Mouse (Mus musculus): ENCODE measurements around the gene Bckdha. TPM values are rescaled to one million over a fixed set of nuclear protein-coding genes. Genes with fewer than 3 reads are reported as not detected.

Bckdha gene
- polyA plus RNA-seq, 1 experiment from 2014 or later = 49.0 TPM

DNA sequence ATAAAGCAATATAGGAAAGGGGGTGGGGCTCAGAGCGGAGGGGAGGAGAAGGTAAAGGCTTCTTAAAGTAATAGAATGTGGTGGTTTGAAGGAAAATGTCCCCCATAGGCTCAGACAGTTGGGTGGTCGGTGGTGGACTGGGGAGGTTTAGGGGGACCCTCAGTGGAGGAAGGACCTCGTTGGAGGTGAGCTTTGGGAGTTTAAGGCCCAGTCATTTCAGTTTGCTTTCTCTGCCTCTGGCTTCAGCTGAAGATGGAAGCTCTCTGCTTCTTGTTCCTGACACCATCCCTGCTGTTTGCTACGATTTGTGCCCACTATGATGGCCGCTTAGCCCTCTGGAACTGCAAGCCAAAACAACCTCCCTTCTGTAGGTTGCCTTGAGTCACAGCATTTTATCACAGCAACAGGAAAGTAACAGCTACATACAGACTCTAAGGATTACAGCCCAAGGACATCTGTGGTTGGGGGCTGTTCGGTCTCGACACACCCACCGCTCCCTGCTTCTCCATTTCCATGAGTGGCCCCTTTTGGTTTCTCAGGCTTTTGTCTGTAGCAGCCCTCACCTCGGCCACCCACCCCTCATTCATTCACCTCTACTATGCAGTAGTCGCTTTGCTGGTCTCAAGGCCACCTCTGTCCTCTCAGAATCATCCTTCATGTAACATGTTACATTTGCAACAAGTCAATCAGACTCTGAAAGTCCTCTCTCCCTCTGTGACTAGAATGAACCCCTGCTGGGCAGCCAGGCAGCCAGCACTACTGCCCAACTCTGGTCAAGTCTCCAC is 41.2 kb downstream of the Bckdha start:
- Histone ChIP-seq H3K4me2 (no peak overlapping the region), H3K27ac (no peak overlapping the region), H3K4me3 (no peak overlapping the region), H3K27me3 (0 out of 2 replicates have a peak, but pooled peaks cover 7% of the 10 kb centered on the region), H3K36me3 (ENCODE audit: poor library complexity, severe bottlenecking) (no peaks in the 10 kb centered on the region; the same call in 1 of the 2 replicates), H3K4me1 (peaks cover 10% of the 10 kb centered on the region), H3K9ac (no peak overlapping the region), H3K9me3 (replicated peaks) (no peaks in the 10 kb centered on the region)
- WGBS = 87% methylated on average over 10 of the region's 10 CpGs
- no peak for ATAC-seq

DNA sequence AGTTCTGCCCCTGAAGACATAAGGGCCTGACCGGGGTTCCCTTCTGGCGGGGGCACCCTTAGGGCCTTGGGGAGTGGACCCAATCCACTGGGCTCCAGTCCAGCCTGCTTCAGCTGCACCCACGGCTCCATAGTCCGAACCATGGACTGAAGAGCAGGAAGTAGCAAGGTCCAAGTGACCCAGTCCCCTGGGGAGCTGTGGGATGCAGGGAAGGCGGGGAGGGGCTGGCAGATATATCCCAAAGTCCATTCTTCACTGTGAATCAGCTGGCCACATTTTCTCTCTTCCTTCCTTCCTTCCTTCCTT is 43.1 kb downstream of the Bckdha start, which contains the start of gene Erich4:
TSS of gene Erich4 (minus strand) at position 187 of the 306 bp plus-strand sequence.
- 84% methylated on average over 5 of the region's 5 CpGs for WGBS
- H3K9me3 ChIP-seq (replicated peaks) = no peaks in the 10 kb centered on the region
- no peak within 1 kb of the TSS for H3K27ac ChIP-seq

DNA sequence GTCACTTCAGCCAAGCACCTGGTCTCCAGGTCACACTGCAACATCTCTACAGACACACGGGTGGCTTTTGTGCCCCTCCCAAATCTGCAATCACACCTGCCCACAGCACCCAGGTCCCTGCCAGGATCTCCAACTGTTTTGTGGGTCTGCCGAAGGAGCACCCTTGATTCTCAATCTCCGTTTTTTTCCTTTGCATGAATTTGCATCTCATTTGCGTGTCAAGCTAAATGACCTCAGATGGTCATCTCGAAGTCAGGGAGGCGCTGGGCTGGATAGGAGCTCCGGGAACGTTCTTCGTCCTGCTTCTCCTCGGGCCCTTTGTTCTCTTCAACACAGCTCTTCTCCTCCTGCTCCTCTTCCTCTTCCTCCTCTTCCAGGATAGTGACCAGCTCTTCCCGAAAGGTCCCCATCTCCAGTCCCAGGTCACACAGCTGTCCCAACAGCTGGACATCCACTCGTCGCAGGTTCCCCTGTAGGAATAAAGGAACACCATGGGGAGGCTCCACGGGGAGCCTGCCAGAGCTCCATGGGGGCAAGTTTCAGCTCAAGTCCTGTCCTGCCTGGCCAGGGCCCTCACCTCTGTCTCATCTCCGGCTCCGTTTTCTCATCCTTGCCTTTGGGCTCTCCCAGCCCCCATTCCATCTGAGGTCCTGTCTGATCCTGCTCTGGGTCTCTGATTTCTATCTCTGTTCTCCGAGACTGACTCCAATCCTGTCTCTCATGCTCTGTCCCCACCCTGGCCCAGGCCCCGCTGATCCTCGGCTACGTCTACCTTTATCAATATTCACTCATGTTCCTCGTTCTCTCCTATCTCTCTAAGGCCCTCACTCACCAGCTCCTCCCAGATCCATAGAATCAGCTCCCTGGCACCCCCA is 43.7 kb downstream of the Bckdha start:
- Histone ChIP-seq H3K36me3 (ENCODE audit: poor library complexity, severe bottlenecking) (no peaks in the 10 kb centered on the region), H3K4me2 (no peak overlapping the region), H3K27me3 (0 out of 2 replicates have a peak, but pooled peaks cover 7% of the 10 kb centered on the region), H3K4me3 (no peak overlapping the region), H3K27ac (no peak overlapping the region), H3K4me1 (peaks cover 9% of the 10 kb centered on the region), H3K9ac (no peak overlapping the region), H3K9me3 (replicated peaks) (no peaks in the 10 kb centered on the region)
- ATAC-seq = no peak
- WGBS = 72% methylated on average over 21 of the region's 21 CpGs

More for the DNA sequence above, 43.1 kb downstream of the Bckdha start, which contains the start of gene Erich4:
- Histone ChIP-seq H3K4me1 (peaks cover 10% of the 10 kb centered on the region), H3K27me3 (0 out of 2 replicates have a peak, but pooled peaks cover 7% of the 10 kb centered on the region), H3K4me2 (no peak within 1 kb of the TSS), H3K36me3 (ENCODE audit: poor library complexity, severe bottlenecking) (no peaks in the 10 kb centered on the region), H3K9ac (no peak within 1 kb of the TSS), H3K4me3 (no peak within 1 kb of the TSS)
- ATAC-seq = no peak

DNA sequence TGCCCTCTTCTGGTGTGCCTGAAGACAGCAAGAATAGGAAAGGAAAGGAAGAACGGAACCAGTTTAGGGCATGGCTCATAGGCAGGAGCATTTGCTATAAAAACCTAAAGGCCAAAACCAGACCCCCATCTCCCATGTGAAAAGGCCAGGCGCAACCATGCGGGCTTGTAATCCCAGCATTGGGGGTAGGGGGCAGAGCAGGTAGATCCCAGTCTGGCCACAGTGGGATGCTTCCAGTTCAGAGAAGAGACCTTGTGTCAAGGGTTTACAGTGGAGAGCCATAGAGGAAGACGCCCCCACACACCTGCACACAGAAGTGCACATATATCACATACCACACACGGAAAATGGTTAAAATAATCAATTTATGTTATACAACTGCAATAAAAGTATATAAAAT is 44.7 kb downstream of the Bckdha start:
- Histone ChIP-seq H3K27ac (no peak overlapping the region), H3K9me3 (replicated peaks) (no peaks in the 10 kb centered on the region), H3K4me2 (no peak overlapping the region), H3K4me3 (no peak overlapping the region), H3K27me3 (0 out of 2 replicates have a peak, but pooled peaks cover 7% of the 10 kb centered on the region), H3K4me1 (0 out of 2 replicates have a peak, but pooled peaks cover 3% of the 10 kb centered on the region), H3K9ac (no peak overlapping the region), H3K36me3 (ENCODE audit: poor library complexity, severe bottlenecking) (no peaks in the 10 kb centered on the region)
- WGBS = 80% methylated on average over 5 of the region's 5 CpGs
- no peak for ATAC-seq

DNA sequence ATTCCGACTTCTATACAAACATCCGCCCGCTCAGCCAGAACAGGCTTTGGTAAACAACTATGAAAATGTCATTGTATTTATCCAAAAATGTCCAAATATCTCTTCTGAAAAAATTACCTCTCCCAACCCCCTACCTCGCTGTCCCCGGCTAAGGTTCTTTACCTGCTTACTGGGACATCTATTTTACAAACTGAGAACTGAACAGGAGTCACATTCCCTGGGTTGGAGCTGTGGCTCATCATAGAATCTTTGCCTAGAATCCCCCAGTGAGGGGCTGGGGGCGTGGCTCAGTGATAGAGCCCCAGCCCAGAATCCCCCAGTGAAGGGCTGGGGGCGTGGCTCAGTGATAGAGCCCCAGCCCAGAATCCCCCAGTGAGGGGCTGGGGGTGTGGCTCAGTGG is 47.3 kb downstream of the Bckdha start:
- no peak for ATAC-seq
- Histone ChIP-seq H3K9ac (no peak overlapping the region), H3K27me3 (no peaks in the 10 kb centered on the region), H3K4me1 (no peaks in the 10 kb centered on the region), H3K9me3 (replicated peaks) (no peaks in the 10 kb centered on the region), H3K36me3 (ENCODE audit: poor library complexity, severe bottlenecking) (no peaks in the 10 kb centered on the region), H3K4me3 (no peak overlapping the region), H3K27ac (no peak overlapping the region), H3K4me2 (no peak overlapping the region)
- WGBS = 31% methylated on average over 7 of the region's 7 CpGs

DNA sequence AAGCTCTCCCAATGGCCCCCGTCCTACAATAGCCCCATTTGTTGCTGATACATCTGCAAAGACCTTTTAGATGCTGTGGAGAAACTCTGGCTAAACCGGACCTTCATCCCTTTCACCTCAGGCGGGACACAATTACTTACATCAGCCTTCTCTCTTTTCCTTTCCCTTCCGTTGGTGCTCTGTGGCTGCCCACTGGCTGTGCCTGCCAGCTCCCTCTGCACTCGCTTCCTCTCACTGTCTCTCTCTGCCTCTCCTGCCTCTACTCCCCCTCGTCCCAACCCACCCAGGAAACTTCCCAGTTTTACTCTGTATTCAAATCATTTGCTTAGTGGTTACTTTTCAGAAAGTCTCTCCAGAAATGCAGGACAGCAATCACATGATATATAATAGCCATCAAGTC is 48.7 kb downstream of the Bckdha start:
- no peaks in the 10 kb centered on the region for H3K4me1 ChIP-seq
- H3K36me3 ChIP-seq (ENCODE audit: poor library complexity, severe bottlenecking) = no peaks in the 10 kb centered on the region
- no peak overlapping the region for H3K4me2 ChIP-seq
- 45% methylated on average over 6 of the region's 6 CpGs for WGBS
- no peak overlapping the region for H3K27ac ChIP-seq
- no peak overlapping the region for H3K9ac ChIP-seq
- H3K9me3 ChIP-seq (replicated peaks) = no peaks in the 10 kb centered on the region
- ATAC-seq = no peak
- no peaks in the 10 kb centered on the region for H3K27me3 ChIP-seq
- H3K4me3 ChIP-seq = no peak overlapping the region

DNA sequence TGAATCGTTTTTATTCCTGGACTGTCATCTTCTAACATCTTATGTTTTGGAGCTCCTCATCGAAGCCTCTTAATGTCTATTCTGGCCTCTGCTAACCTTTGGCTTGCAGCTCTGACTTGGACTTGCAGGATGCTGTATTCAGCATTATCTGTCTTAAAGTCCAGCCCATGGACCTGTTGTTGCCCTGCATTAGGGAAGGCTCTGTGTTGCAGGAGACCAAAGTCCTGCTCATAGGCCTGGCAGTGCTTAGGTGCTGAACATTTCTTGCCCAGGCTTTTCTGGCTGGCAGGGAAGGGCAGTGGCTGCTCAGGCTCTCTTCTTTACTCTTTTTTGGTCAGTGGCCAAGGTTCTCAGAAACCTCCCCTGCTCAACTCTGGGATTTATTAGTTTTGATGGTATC is 51.6 kb downstream of the Bckdha start:
- H3K27me3 ChIP-seq = no peaks in the 10 kb centered on the region
- no peak overlapping the region for H3K27ac ChIP-seq
- no peaks in the 10 kb centered on the region for H3K36me3 ChIP-seq (ENCODE audit: poor library complexity, severe bottlenecking)
- no peaks in the 10 kb centered on the region for H3K4me1 ChIP-seq
- ATAC-seq = no peak
- H3K4me2 ChIP-seq = no peak overlapping the region
- no peaks in the 10 kb centered on the region for H3K9me3 ChIP-seq (replicated peaks)
- WGBS = 79% methylated on average over 2 of the region's 2 CpGs
- H3K4me3 ChIP-seq = no peak overlapping the region
- H3K9ac ChIP-seq = no peak overlapping the region

DNA sequence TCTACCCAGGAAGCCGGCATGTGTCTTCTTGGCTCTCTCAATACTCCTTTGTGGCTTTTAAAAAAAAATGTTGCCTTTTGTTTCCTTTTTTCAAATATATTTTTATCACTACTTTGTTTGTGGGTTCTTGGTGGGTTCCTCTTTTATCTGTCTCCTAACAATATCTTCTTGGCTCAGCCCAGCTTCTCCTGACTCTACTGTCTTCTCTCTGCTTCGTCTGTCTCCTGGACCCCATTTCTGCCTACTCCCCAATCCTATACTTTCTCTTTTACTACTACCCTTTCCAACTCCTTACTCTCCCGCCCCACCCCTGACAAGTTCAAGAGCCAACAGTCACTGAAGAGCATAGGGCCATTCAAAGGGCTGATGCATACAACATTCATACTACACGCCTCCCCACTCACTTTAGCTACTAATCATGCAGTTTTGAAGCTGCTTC is 52.1 kb downstream of the Bckdha start:
- no peak overlapping the region for H3K4me2 ChIP-seq
- WGBS = 74% methylated on average over 4 of the region's 4 CpGs
- no peak for ATAC-seq
- no peak overlapping the region for H3K4me3 ChIP-seq
- H3K9ac ChIP-seq = no peak overlapping the region
- H3K9me3 ChIP-seq (replicated peaks) = no peaks in the 10 kb centered on the region
- H3K27ac ChIP-seq = no peak overlapping the region
- no peaks in the 10 kb centered on the region for H3K4me1 ChIP-seq
- no peaks in the 10 kb centered on the region for H3K27me3 ChIP-seq
- H3K36me3 ChIP-seq (ENCODE audit: poor library complexity, severe bottlenecking) = no peaks in the 10 kb centered on the region

DNA sequence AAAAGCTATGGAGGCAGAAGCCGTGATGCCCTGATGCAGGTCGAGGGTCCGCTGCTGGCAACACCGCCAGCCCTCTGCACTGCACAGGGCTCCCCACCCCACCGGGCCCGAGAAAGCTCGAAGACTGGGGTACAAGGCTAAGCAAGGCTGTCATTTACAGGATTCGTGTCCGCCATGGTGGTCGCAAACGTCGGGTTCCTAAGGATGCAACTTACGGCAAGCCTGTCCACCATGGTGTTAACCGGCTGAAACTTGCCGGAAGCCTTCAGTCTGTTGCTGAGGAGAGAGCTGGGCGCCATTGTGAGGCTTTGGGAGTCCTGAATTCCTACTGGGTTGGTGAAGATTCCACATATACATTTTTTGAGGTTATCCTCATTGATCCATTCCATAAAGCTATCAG is 57.4 kb downstream of the Bckdha start:
- WGBS = 90% methylated on average over 16 of the region's 16 CpGs
- no peaks in the 10 kb centered on the region for H3K36me3 ChIP-seq (ENCODE audit: poor library complexity, severe bottlenecking)
- H3K4me1 ChIP-seq = no peaks in the 10 kb centered on the region
- no peak overlapping the region for H3K9ac ChIP-seq
- H3K4me3 ChIP-seq = no peak overlapping the region
- H3K4me2 ChIP-seq = no peak overlapping the region
- H3K27ac ChIP-seq = no peak overlapping the region
- no peak for ATAC-seq
- no peaks in the 10 kb centered on the region for H3K27me3 ChIP-seq
- no peaks in the 10 kb centered on the region for H3K9me3 ChIP-seq (replicated peaks)

DNA sequence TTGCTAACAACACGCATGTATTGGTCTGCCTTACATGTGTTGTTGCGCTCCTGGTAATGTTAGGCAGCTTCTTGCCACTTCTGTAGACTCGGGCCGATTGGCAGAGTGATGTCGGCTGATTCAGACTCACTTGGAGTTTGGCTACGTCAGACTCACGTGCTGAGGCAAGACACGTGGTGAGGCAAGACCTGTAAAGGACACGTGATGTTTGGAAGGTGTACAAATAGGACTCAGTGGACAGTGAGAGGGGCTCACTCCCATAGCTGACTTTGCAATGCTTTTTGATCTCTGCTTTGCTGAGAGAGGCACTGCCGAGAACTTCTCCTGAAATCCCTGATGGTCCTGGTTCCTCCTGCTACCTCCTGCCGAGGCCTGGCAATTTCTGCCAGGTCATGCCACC is 58.1 kb downstream of the Bckdha start:
- H3K9ac ChIP-seq = no peak overlapping the region

DNA sequence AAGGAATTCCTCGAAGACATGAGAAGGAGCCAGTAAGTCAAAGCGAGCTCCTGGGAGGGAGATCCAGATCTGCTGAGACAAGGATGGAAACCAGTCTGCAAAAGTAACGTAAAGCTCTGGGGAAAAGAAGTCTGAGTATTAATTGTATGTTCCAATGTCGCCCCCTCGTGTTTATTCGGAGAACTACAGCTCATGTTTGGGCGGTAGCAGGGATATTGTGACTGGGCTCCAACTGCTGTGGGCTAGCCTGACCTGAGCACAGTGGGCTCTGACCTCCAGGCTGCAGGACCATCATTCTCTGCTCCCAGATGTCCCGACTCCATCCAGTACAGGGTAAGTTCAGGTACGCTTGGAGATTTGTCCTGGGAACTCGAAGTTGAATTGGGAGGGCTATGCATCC is 59.1 kb downstream of the Bckdha start:
- H3K4me3 ChIP-seq = no peak overlapping the region
- H3K9me3 ChIP-seq (replicated peaks) = no peaks in the 10 kb centered on the region
- no peaks in the 10 kb centered on the region for H3K27me3 ChIP-seq
- H3K4me2 ChIP-seq = no peak overlapping the region
- H3K27ac ChIP-seq = no peak overlapping the region
- 14% methylated on average over 10 of the region's 10 CpGs for WGBS
- H3K4me1 ChIP-seq = no peaks in the 10 kb centered on the region
- ATAC-seq = 0 out of 2 replicates have a peak, but pooled peaks have one; percentile 21
- H3K36me3 ChIP-seq (ENCODE audit: poor library complexity, severe bottlenecking) = no peaks in the 10 kb centered on the region
- H3K9ac ChIP-seq = no peak overlapping the region

More for the DNA sequence above, 58.1 kb downstream of the Bckdha start:
- no peak overlapping the region for H3K27ac ChIP-seq
- ATAC-seq = no peak
- WGBS = 88% methylated on average over 11 of the region's 11 CpGs
- H3K4me1 ChIP-seq = no peaks in the 10 kb centered on the region
- no peaks in the 10 kb centered on the region for H3K36me3 ChIP-seq (ENCODE audit: poor library complexity, severe bottlenecking)
- H3K4me3 ChIP-seq = no peak overlapping the region
- no peaks in the 10 kb centered on the region for H3K27me3 ChIP-seq
- no peak overlapping the region for H3K4me2 ChIP-seq
- H3K9me3 ChIP-seq (replicated peaks) = no peaks in the 10 kb centered on the region

DNA sequence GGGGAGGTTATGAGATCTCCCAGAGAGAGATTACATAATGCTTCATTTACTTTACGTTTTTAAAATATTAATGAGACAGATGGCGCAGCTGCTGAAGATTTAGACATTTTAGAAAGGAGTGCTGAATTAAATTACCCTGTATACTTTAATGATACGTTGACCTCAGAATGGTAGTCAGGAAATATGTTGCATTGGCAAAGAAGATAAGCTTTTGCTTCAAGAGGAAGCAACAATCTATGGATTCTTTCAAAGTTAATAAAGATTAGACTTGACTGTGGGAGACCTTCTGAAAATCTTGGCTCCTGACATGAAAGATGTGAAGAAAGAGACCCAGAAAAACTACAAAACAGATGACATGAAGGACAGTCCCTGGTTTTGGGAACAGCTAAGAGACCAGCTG is 64.9 kb downstream of the Bckdha start:
- Histone ChIP-seq H3K4me2 (no peak overlapping the region), H3K9ac (no peak overlapping the region), H3K9me3 (replicated peaks) (no peaks in the 10 kb centered on the region), H3K4me3 (no peak overlapping the region), H3K36me3 (ENCODE audit: poor library complexity, severe bottlenecking) (no peaks in the 10 kb centered on the region), H3K27me3 (no peaks in the 10 kb centered on the region), H3K27ac (no peak overlapping the region), H3K4me1 (no peaks in the 10 kb centered on the region)
- 84% methylated on average over 3 of the region's 3 CpGs for WGBS
- no peak for ATAC-seq
